In the genomic region with DNA sequence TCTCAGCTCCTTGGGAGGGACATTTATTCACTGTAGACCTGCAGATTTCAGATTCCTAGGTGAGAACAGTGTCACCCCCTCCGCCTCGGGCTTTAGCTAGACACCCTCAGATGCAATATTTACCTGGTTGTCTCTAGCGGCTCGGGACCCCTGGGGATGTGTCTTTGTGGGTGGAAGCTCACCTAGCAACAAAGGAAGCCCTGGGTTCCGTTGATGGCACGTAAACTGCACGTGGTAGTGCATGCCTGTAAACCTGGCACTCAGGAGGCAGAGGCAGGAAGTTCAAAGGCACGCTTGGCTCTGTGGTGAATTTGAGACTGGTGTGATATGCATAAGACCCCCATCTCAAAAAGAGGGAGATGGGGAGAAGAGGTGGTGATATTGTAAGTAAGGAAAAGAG, we compare ENCODE assay signal across 22 mouse cellular contexts. TPM values are rescaled to one million over a fixed set of nuclear protein-coding genes. Genes with fewer than 3 reads are reported as not detected.
DNase-seq lines count a peak whose midpoint lies in the region; ATAC-seq lines count a peak whose summit lies in the region.
"Had no signal": no experiment of that assay in that cellular context is flagged by ENCODE, and none has a peak within 500 bp of the region (broad histone marks: within the 10 kb centered on the region; RNA-seq: fewer than 3 reads in every experiment).

No protein-coding gene starts in this region.

- WGBS in heart, embryonic 11.5 days (ENCODE audit: insufficient replicate concordance) = 72% methylated on average over 8 of the region's 8 CpGs

- no peaks in the 10 kb centered on the region for H3K4me1 ChIP-seq in heart, embryonic 11.5 days (ENCODE audit: control insufficient read depth, insufficient read depth, low read length)
- H3K4me1 ChIP-seq: embryonic facial prominence, embryonic 10.5 days; embryonic facial prominence, embryonic 12.5 days; forebrain, embryonic 13.5 days; forebrain, embryonic 15.5 days had no signal

- DNase-seq in heart, adult 11 months = peak; percentile 82
- peak; percentile 40 for DNase-seq in thymus, postnatal 14 days
- DNase-seq in thymus, postnatal 0 days (ENCODE audit: low spot score) = no peak
- DNase-seq in thymus, postnatal 36 days = peak; percentile 31 to 52
- no peak for DNase-seq in cerebellum, adult 8-10 months
- DNase-seq in layer of hippocampus, adult 11-12 months (ENCODE audit: low spot score) = no peak
- DNase-seq: adrenal gland, adult 2 months; adrenal gland, postnatal 10 days; adrenal gland, postnatal 25 days; B cell, adult 2 months; cerebellum, adult 11 months; cerebellum, adult 18-20 months; cerebellum, adult 9-10 months; cerebellum, postnatal 25 days had no signal

- no peak overlapping the region for H3K27ac ChIP-seq in heart, embryonic 11.5 days (ENCODE audit: low read depth, low read length)
- H3K27ac ChIP-seq: embryonic facial prominence, embryonic 10.5 days; embryonic facial prominence, embryonic 12.5 days; forebrain, embryonic 13.5 days; forebrain, embryonic 15.5 days had no signal

- 0 out of 2 replicates have a peak, but pooled peaks cover 8% of the 10 kb centered on the region for H3K27me3 ChIP-seq in heart, embryonic 11.5 days (ENCODE audit: control insufficient read depth, insufficient read depth, low read length)
- H3K27me3 ChIP-seq: embryonic facial prominence, embryonic 12.5 days; forebrain, embryonic 13.5 days; forebrain, embryonic 15.5 days had no signal

- no peak overlapping the region for H3K9ac ChIP-seq in heart, embryonic 11.5 days (ENCODE audit: low read depth, low read length)
- H3K9ac ChIP-seq: embryonic facial prominence, embryonic 12.5 days; forebrain, embryonic 13.5 days; forebrain, embryonic 15.5 days had no signal

- H3K36me3 ChIP-seq in heart, embryonic 11.5 days (ENCODE audit: control insufficient read depth, insufficient read depth, low read length) = no peaks in the 10 kb centered on the region
- H3K36me3 ChIP-seq: embryonic facial prominence, embryonic 10.5 days; embryonic facial prominence, embryonic 12.5 days; forebrain, embryonic 15.5 days; G1E had no signal

- ATAC-seq in heart, embryonic 11.5 days (replicated peaks; ENCODE audit: insufficient number of reproducible peaks, low FRiP score, low TSS enrichment) = no peak
- ATAC-seq: CD4-positive, CD25-positive, alpha-beta regulatory T cell, adult 4 months; forebrain, embryonic 13.5 days; forebrain, embryonic 15.5 days; Patski had no signal

- H3K9me3 ChIP-seq in heart, embryonic 11.5 days (replicated peaks; ENCODE audit: control insufficient read depth, low read length) = no peaks in the 10 kb centered on the region
- H3K9me3 ChIP-seq: embryonic facial prominence, embryonic 10.5 days; embryonic facial prominence, embryonic 12.5 days; forebrain, embryonic 13.5 days; forebrain, embryonic 15.5 days; G1E had no signal

- H3K4me2 ChIP-seq in heart, embryonic 11.5 days = no peak overlapping the region
- H3K4me2 ChIP-seq: embryonic facial prominence, embryonic 12.5 days; forebrain, embryonic 13.5 days; forebrain, embryonic 15.5 days had no signal

- no peak overlapping the region for H3K4me3 ChIP-seq in heart, embryonic 11.5 days (ENCODE audit: low read depth, low read length)
- H3K4me3 ChIP-seq: embryonic facial prominence, embryonic 10.5 days; embryonic facial prominence, embryonic 12.5 days; forebrain, embryonic 13.5 days; forebrain, embryonic 15.5 days had no signal

RNA-seq across cellular contexts. Expression of a gene that starts 20.7 kb away (rescaled TPM):
- polyA plus RNA-seq in heart, embryonic 11.5 days (2014; fragmentation: Nextera tagmentation; extraction: Ambion mirVana) = 3.8 and 4.3 TPM in 2 replicates
- 73.2 and 83.0 TPM in 2 replicates for polyA plus RNA-seq in thymus, postnatal 0 days (2015; fragmentation: Nextera tagmentation; extraction: Ambion mirVana)

RNA-seq across cellular contexts. Expression of a gene that starts 49.9 kb away (rescaled TPM):
- 0.14 and 0.17 TPM in 2 replicates for polyA plus RNA-seq in heart, embryonic 11.5 days (2014; fragmentation: Nextera tagmentation; extraction: Ambion mirVana)
- 0.22 and 0.33 TPM in 2 replicates for polyA plus RNA-seq in thymus, postnatal 0 days (2015; fragmentation: Nextera tagmentation; extraction: Ambion mirVana)
- polyA plus RNA-seq: CD4-positive, CD25-positive, alpha-beta regulatory T cell, adult 4 months; G1E had no signal

Comparison
In these comparisons a context has a peak if more than half of its experiments do, and no peak if none do; other contexts are left out.
1. DNase-seq: peak in heart, adult 11 months (single experiment), thymus, postnatal 14 days (single experiment) and thymus, postnatal 36 days (2 of 2); none in thymus, postnatal 0 days (single experiment), cerebellum, adult 8-10 months (single experiment) and layer of hippocampus, adult 11-12 months (single experiment).
2. RNA of a gene that starts 20.7 kb away (polyA plus RNA-seq): 73.2 to 83.0 TPM in thymus, postnatal 0 days; 3.8 to 4.3 TPM in heart, embryonic 11.5 days; every median in the first group is over 10 times any median in the second.